Mouse (Mus musculus): ENCODE data around the gene Tent4a. TPM values are rescaled to one million over a fixed set of nuclear protein-coding genes. Genes with fewer than 3 reads are reported as not detected.

The Tent4a gene
- polyA plus RNA-seq, 1 experiment from 2014 or later = 10.5 TPM

GRCm38 (mm10) chr13:69532101-69532892 lies 2.1 kb downstream of the Tent4a start:
- Histone ChIP-seq H3K4me2 (ENCODE audit: low read depth) (peak overlapping the region; percentile 90), H3K27ac (ENCODE audit: low read depth, low read length) (no peak overlapping the region), H3K4me1 (ENCODE audit: control insufficient read depth, insufficient read depth, low read length) (peaks cover 29% of the 10 kb centered on the region), H3K4me3 (ENCODE audit: low read depth, low read length) (peak overlapping the region; percentile 96), H3K9me3 (ENCODE audit: control insufficient read depth, low read length) (no peaks in the 10 kb centered on the region), H3K9ac (ENCODE audit: low read length) (peak overlapping the region; percentile 42), H3K36me3 (ENCODE audit: control insufficient read depth, insufficient read depth, low read length) (no peaks in the 10 kb centered on the region; the same call in 1 of the 2 replicates), H3K27me3 (ENCODE audit: control insufficient read depth, insufficient read depth, low read length) (no peaks in the 10 kb centered on the region)
- DNase-seq (ENCODE audit: low spot score) = no peak
- no peak for ATAC-seq (ENCODE audit: insufficient read depth, low FRiP score, low TSS enrichment)
- WGBS = 26% methylated on average over 14 of the region's 14 CpGs

GRCm38 (mm10) chr13:69531431-69531830 lies 3.0 kb downstream of the Tent4a start:
- H3K4me2 ChIP-seq (ENCODE audit: low read depth) = peak overlapping the region; percentile 90
- peaks cover 29% of the 10 kb centered on the region for H3K4me1 ChIP-seq (ENCODE audit: control insufficient read depth, insufficient read depth, low read length)
- ATAC-seq (ENCODE audit: insufficient read depth, low FRiP score, low TSS enrichment) = no peak
- H3K36me3 ChIP-seq (ENCODE audit: control insufficient read depth, insufficient read depth, low read length) = no peaks in the 10 kb centered on the region; the same call in 1 of the 2 replicates
- H3K27ac ChIP-seq (ENCODE audit: low read depth, low read length) = no peak overlapping the region
- H3K9ac ChIP-seq (ENCODE audit: low read length) = no peak overlapping the region
- peak overlapping the region; percentile 96 for H3K4me3 ChIP-seq (ENCODE audit: low read depth, low read length)
- DNase-seq (ENCODE audit: low spot score) = no peak
- WGBS = 61% methylated on average over 6 of the region's 6 CpGs
- no peaks in the 10 kb centered on the region for H3K9me3 ChIP-seq (ENCODE audit: control insufficient read depth, low read length)
- no peaks in the 10 kb centered on the region for H3K27me3 ChIP-seq (ENCODE audit: control insufficient read depth, insufficient read depth, low read length)

GRCm38 (mm10) chr13:69530951-69531350 lies 3.5 kb downstream of the Tent4a start:
- no peak for ATAC-seq (ENCODE audit: insufficient read depth, low FRiP score, low TSS enrichment)
- H3K4me2 ChIP-seq (ENCODE audit: low read depth) = peak overlapping the region; percentile 90
- WGBS = 88% methylated on average over 6 of the region's 6 CpGs
- H3K36me3 ChIP-seq (ENCODE audit: control insufficient read depth, insufficient read depth, low read length) = no peaks in the 10 kb centered on the region; the same call in 1 of the 2 replicates
- no peak overlapping the region for H3K27ac ChIP-seq (ENCODE audit: low read depth, low read length)
- no peak for DNase-seq (ENCODE audit: low spot score)
- H3K9me3 ChIP-seq (ENCODE audit: control insufficient read depth, low read length) = no peaks in the 10 kb centered on the region
- H3K4me3 ChIP-seq (ENCODE audit: low read depth, low read length) = no peak overlapping the region
- no peaks in the 10 kb centered on the region for H3K27me3 ChIP-seq (ENCODE audit: control insufficient read depth, insufficient read depth, low read length)
- peaks cover 32% of the 10 kb centered on the region for H3K4me1 ChIP-seq (ENCODE audit: control insufficient read depth, insufficient read depth, low read length)
- H3K9ac ChIP-seq (ENCODE audit: low read length) = no peak overlapping the region

GRCm38 (mm10) chr13:69530156-69530555 lies 4.3 kb downstream of the Tent4a start:
- no peak overlapping the region for H3K9ac ChIP-seq (ENCODE audit: low read length)
- no peaks in the 10 kb centered on the region for H3K9me3 ChIP-seq (ENCODE audit: control insufficient read depth, low read length)
- H3K4me2 ChIP-seq (ENCODE audit: low read depth) = no peak overlapping the region
- H3K27me3 ChIP-seq (ENCODE audit: control insufficient read depth, insufficient read depth, low read length) = no peaks in the 10 kb centered on the region
- DNase-seq (ENCODE audit: low spot score) = no peak
- 0 out of 2 replicates have a peak overlapping the region, but pooled peaks have one; percentile 2 for H3K4me3 ChIP-seq (ENCODE audit: low read depth, low read length)
- no peak overlapping the region for H3K27ac ChIP-seq (ENCODE audit: low read depth, low read length)
- H3K36me3 ChIP-seq (ENCODE audit: control insufficient read depth, insufficient read depth, low read length) = no peaks in the 10 kb centered on the region; the same call in 1 of the 2 replicates
- WGBS = 86% methylated on average over 3 of the region's 3 CpGs
- no peak for ATAC-seq (ENCODE audit: insufficient read depth, low FRiP score, low TSS enrichment)
- H3K4me1 ChIP-seq (ENCODE audit: control insufficient read depth, insufficient read depth, low read length) = peaks cover 34% of the 10 kb centered on the region

GRCm38 (mm10) chr13:69528531-69528930 lies 5.9 kb downstream of the Tent4a start:
- Histone ChIP-seq H3K36me3 (ENCODE audit: control insufficient read depth, insufficient read depth, low read length) (no peaks in the 10 kb centered on the region; the same call in 1 of the 2 replicates), H3K27ac (ENCODE audit: low read depth, low read length) (no peak overlapping the region), H3K4me2 (ENCODE audit: low read depth) (no peak overlapping the region), H3K9me3 (ENCODE audit: control insufficient read depth, low read length) (no peaks in the 10 kb centered on the region), H3K4me1 (ENCODE audit: control insufficient read depth, insufficient read depth, low read length) (peaks cover 34% of the 10 kb centered on the region), H3K4me3 (ENCODE audit: low read depth, low read length) (no peak overlapping the region), H3K27me3 (ENCODE audit: control insufficient read depth, insufficient read depth, low read length) (no peaks in the 10 kb centered on the region), H3K9ac (ENCODE audit: low read length) (no peak overlapping the region)
- DNase-seq (ENCODE audit: low spot score) (no peak), ATAC-seq (ENCODE audit: insufficient read depth, low FRiP score, low TSS enrichment) (no peak)
- WGBS = 84% methylated on average over 7 of the region's 7 CpGs

GRCm38 (mm10) chr13:69525867-69526266 lies 8.6 kb downstream of the Tent4a start:
- Histone ChIP-seq H3K27ac (ENCODE audit: low read depth, low read length) (no peak overlapping the region), H3K36me3 (ENCODE audit: control insufficient read depth, insufficient read depth, low read length) (no peaks in the 10 kb centered on the region; the same call in 1 of the 2 replicates), H3K9ac (ENCODE audit: low read length) (no peak overlapping the region), H3K4me1 (ENCODE audit: control insufficient read depth, insufficient read depth, low read length) (peaks cover 20% of the 10 kb centered on the region), H3K27me3 (ENCODE audit: control insufficient read depth, insufficient read depth, low read length) (no peaks in the 10 kb centered on the region), H3K9me3 (ENCODE audit: control insufficient read depth, low read length) (no peaks in the 10 kb centered on the region), H3K4me2 (ENCODE audit: low read depth) (no peak overlapping the region), H3K4me3 (ENCODE audit: low read depth, low read length) (no peak overlapping the region)
- 70% methylated on average over 4 of the region's 4 CpGs for WGBS
- ATAC-seq (ENCODE audit: insufficient read depth, low FRiP score, low TSS enrichment) (no peak), DNase-seq (ENCODE audit: low spot score) (no peak)

- no peaks in the 10 kb centered on the region for H3K36me3 ChIP-seq (ENCODE audit: control insufficient read depth, insufficient read depth, low read length)
- no peak for DNase-seq (ENCODE audit: low spot score)
- WGBS = 74% methylated on average over 2 of the region's 2 CpGs
- H3K4me2 ChIP-seq (ENCODE audit: low read depth) = no peak overlapping the region
- no peak overlapping the region for H3K4me3 ChIP-seq (ENCODE audit: low read depth, low read length)
- H3K27me3 ChIP-seq (ENCODE audit: control insufficient read depth, insufficient read depth, low read length) = no peaks in the 10 kb centered on the region
- H3K27ac ChIP-seq (ENCODE audit: low read depth, low read length) = no peak overlapping the region
- ATAC-seq (ENCODE audit: insufficient read depth, low FRiP score, low TSS enrichment) = no peak
- peaks cover 15% of the 10 kb centered on the region for H3K4me1 ChIP-seq (ENCODE audit: control insufficient read depth, insufficient read depth, low read length)
- no peaks in the 10 kb centered on the region for H3K9me3 ChIP-seq (ENCODE audit: control insufficient read depth, low read length)
- H3K9ac ChIP-seq (ENCODE audit: low read length) = no peak overlapping the region
Observed at GRCm38 (mm10) chr13:69524158-69524530, 10.3 kb downstream of the Tent4a start.

- 59% methylated on average over 14 of the region's 14 CpGs for WGBS
- Histone ChIP-seq H3K4me1 (ENCODE audit: control insufficient read depth, insufficient read depth, low read length) (peaks cover 15% of the 10 kb centered on the region), H3K27me3 (ENCODE audit: control insufficient read depth, insufficient read depth, low read length) (no peaks in the 10 kb centered on the region), H3K27ac (ENCODE audit: low read depth, low read length) (no peak overlapping the region), H3K4me2 (ENCODE audit: low read depth) (no peak overlapping the region), H3K36me3 (ENCODE audit: control insufficient read depth, insufficient read depth, low read length) (no peaks in the 10 kb centered on the region), H3K9me3 (ENCODE audit: control insufficient read depth, low read length) (no peaks in the 10 kb centered on the region), H3K4me3 (ENCODE audit: low read depth, low read length) (no peak overlapping the region), H3K9ac (ENCODE audit: low read length) (no peak overlapping the region)
- DNase-seq (ENCODE audit: low spot score) (no peak), ATAC-seq (ENCODE audit: insufficient read depth, low FRiP score, low TSS enrichment) (no peak)
Observed at GRCm38 (mm10) chr13:69523444-69524157, 10.8 kb downstream of the Tent4a start.

Data from neural tube, embryonic 11.5 days (tissue).